Mouse (Mus musculus): ENCODE data around the gene Olfr875. TPM values are rescaled to one million over a fixed set of nuclear protein-coding genes. Genes with fewer than 3 reads are reported as not detected.

The Olfr875 gene
- not detected for total RNA-seq (2023)

GRCm38 (mm10) chr9:37771759-37772158 lies at the start of gene Olfr875:
TSS of gene Olfr875 (plus strand) at chr9:37771857.

GRCm38 (mm10) chr9:37744806-37745205 lies 26.9 kb upstream of the Olfr875 start, which contains the start of gene Olfr874:
TSS of gene Olfr874 (plus strand) at chr9:37745106.

GRCm38 (mm10) chr9:37802731-37803130 lies 31.1 kb downstream of the Olfr875 start, which contains the start of gene Olfr876:
TSS of gene Olfr876 (plus strand) at chr9:37803031.

Other genes starting within 250 kb of the Olfr875 start
- 0.70 TPM for gene Esam, start 243.8 kb upstream of the Olfr875 start, total RNA-seq (2023)
- not detected for gene Vsig2, start 232.6 kb upstream of the Olfr875 start, total RNA-seq (2023)
- gene Nrgn, start 219.0 kb upstream of the Olfr875 start, total RNA-seq (2023) = 4.8 TPM
- gene Siae, start 216.2 kb upstream of the Olfr875 start, total RNA-seq (2023) = 6.8 TPM
- gene Spa17, start 158.1 kb upstream of the Olfr875 start, total RNA-seq (2023) = not detected
- gene Tbrg1, start 114.5 kb upstream of the Olfr875 start, total RNA-seq (2023) = 65.6 TPM
- not detected for gene Panx3, start 102.6 kb upstream of the Olfr875 start, total RNA-seq (2023)
- not detected for gene Olfr160, start 55.6 kb upstream of the Olfr875 start, total RNA-seq (2023)
- not detected for gene Olfr874, start 26.8 kb upstream of the Olfr875 start, total RNA-seq (2023)
- not detected for gene Olfr876, start 31.2 kb downstream of the Olfr875 start, total RNA-seq (2023)
- not detected for gene Olfr877, start 82.4 kb downstream of the Olfr875 start, total RNA-seq (2023)
- gene Olfr145, start 124.9 kb downstream of the Olfr875 start, total RNA-seq (2023) = not detected
- gene Olfr878, start 146.0 kb downstream of the Olfr875 start, total RNA-seq (2023) = not detected
- not detected for gene Olfr881, start 220.0 kb downstream of the Olfr875 start, total RNA-seq (2023)